Mouse (Mus musculus): ENCODE data around the gene Inha. TPM values are rescaled to one million over a fixed set of nuclear protein-coding genes. Genes with fewer than 3 reads are reported as not detected.

The Inha gene
- polyA plus RNA-seq, 1 experiment = not detected

GRCm38 (mm10) chr1:75479635-75479989 is 27.3 kb upstream of the Inha start:
- no peak for TF ChIP-seq GATA1 (IDR thresholded peaks at IDR 0.05; ENCODE audit: low read length)

DNA sequence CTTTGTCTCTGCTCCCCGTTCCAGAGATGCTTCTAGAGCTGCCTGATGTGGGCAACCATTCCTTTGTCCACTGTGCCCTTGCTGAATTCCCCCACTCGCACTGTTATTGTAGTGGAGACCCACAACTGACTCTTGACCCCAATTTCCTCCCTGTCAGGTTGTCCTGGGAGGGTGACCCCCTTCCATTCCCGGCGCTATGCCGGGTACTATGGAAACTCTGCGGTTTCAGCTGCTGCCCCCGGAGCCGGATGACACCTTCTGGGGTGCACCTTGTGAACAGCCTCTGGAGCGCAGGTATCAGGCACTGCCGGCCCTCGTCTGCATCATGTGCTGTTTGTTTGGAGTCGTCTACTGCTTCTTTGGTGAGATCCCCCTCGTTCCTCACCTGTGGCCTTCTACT is 26.8 kb upstream of the Inha start:
- TF ChIP-seq GATA1 (IDR thresholded peaks at IDR 0.05; ENCODE audit: low read length) = no peak

DNA sequence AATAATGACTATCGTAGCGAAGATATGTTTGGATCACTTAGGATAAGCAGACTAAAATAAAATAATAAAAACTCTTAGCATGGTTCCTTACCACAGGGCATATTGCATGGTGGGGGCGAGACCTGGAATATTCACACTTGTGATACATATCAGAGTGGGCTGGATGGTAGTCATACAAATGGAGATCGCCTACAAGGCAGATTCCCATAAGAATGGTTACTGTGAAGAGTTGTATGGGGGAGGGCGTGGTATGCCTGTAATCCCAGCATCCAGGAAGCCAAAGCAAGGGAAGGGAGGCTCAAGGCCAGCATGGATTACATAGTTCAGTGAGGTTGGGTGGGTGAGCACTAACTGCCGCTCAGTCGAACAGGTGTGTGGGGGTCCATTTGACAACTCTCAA is 26.1 kb upstream of the Inha start:
- TF ChIP-seq GATA1 (IDR thresholded peaks at IDR 0.05; ENCODE audit: low read length) = no peak

- no peak for TF ChIP-seq GATA1 (IDR thresholded peaks at IDR 0.05; ENCODE audit: low read length)
Measured at GRCm38 (mm10) chr1:75486561-75486960, 20.3 kb upstream of the Inha start.

DNA sequence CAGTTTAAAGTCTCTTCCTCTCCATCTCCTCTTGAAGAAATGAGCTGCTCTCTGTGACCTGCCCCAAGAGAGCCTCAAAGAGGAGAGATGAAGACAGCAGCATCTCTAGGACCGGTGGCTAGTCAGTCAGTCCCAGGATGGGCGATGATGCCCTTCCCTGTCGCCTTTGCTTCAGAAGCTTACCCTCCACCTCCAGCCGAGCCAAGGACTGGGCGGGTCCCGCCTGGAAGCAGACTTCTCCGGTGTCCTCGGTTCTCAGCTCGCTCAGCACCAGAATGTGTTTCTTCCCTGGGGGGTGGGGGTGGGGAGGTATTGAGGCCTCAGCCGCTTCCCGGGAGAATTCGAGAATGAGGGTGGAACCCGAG is 19.9 kb upstream of the Inha start:
- no peak for TF ChIP-seq GATA1 (IDR thresholded peaks at IDR 0.05; ENCODE audit: low read length)

DNA sequence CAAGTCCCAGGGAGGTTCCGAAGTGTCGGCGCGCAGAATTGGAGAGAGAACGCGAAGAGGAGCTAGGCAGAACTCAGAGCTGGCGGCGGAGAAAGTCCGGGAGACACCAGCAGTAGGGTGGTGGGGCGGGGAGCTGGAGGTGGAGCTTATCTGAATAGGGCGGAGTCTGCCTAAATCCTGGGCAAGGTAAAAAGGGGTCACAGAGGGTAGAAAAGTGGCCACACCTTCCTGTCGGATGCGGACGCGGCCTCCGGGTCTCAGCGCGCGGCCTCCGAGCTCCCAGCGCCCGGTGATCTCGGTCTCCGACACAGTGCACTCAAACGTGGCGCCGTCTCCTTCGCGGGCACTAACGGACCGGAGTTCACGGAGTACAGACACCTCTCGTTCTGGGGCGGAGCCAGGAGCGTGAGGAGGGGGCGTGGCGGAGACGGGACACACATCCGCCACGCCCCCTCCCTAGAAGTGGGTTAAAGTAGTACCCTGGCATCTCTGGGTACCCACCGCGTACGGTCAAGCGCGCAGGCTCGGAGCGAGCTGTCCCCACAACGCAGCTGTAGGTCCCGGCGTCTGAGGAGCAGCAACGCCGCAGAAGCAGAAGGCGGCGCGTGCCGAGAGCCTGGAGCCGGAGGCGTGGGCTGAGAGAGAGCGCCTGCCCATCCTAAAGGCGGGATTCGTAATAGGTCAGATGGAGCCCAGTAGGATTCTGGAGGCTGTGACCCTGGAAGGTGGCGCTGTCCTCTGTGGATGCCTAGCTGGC is 19.3 kb upstream of the Inha start:
- no peak for TF ChIP-seq GATA1 (IDR thresholded peaks at IDR 0.05; ENCODE audit: low read length)

DNA sequence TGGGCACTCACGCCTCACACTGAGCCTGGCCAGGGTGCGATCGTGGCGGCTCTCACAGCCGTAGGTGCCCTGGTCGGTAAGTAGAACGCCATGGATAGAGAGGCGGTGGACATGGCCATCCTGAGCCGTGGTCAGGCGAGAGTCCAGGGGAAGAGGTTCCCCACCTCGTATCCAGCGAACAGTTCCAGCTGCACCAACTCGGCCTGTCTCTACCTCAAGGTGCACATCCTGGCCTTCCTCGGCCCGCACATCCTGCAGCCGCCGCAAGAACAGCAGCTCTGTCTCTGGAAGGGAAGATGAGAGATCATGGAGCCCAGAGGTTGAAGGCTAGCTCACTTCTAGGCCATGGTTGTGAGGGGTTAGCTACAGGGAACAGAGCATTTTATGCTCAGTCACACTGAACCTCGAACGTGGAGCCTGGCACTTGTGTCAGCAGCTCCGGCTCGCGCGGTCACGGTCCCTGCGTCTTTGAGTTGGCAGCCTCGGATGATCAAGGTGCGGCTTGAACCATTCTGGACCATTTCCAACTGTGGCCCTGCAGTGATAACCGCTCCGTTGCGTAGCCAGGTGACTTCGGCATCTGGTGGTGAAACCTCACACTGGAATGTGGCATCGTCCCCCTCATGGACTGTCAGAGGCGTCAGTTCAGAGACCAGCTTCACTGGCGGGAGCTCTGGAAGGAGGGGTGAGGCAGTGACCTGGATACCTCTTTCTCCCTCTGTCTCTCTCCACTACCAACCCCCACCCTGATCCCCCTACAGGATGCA is 15.9 kb upstream of the Inha start:
- TF ChIP-seq GATA1 (IDR thresholded peaks at IDR 0.05; ENCODE audit: low read length) = no peak

GRCm38 (mm10) chr1:75492579-75493170 is 14.2 kb upstream of the Inha start:
- TF ChIP-seq GATA1 (IDR thresholded peaks at IDR 0.05; ENCODE audit: low read length) = no peak

DNA sequence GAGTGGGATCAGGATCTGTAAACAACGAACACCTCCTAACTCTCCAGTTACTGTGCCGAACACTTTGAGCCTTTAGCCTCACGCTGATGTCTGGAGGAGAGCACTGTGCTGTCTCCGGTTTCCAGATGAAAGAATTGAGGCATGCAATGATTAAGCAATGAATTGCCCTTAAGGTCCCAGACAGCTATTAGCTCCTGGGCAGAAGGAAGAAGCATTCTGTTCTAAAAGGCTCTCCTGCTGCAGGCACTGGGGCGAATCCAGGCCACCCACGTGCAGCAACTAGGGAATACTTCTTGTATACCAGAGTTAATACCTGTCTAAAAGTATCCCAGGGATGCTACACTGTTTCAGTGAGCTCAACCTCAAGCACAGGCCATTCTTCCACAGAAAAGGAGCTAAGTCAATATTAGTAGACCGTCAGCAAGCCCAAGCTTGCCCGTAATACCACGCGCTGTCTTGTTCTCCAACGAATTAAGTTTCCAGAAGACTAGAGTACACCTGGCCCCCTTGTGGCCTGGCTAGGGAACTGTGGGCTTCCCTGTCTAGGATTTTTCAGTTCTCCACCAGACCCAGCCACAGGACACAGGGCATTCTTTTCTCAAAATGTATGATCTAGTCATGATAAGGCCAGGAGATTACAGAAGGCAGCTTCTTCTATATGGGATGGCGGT is 11.9 kb upstream of the Inha start:
- TF ChIP-seq GATA1 (IDR thresholded peaks at IDR 0.05; ENCODE audit: low read length) = no peak

DNA sequence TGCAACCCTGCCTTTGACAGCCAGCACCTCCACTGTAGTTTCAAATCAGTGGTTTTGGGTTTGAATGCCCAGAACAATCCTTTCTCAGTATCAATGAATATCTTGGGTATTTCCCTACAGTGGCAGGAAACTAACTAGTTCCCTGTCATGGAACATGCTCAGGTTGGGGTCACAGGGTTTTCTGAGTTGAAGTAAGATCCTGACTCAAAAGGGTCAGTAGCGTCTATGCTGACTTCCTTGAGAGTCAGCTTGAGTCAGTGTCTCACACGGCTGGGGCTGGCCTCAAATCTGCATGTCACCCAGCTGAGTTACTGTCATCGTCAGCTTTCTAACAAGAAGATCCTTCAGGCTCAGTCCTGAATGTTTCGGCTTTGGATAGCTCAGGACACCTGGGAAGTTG is 8.0 kb upstream of the Inha start:
- TF ChIP-seq GATA1 (IDR thresholded peaks at IDR 0.05; ENCODE audit: low read length) = no peak

- TF ChIP-seq GATA1 (IDR thresholded peaks at IDR 0.05; ENCODE audit: low read length) = no peak
Measured at GRCm38 (mm10) chr1:75499441-75499840, 7.4 kb upstream of the Inha start.

DNA sequence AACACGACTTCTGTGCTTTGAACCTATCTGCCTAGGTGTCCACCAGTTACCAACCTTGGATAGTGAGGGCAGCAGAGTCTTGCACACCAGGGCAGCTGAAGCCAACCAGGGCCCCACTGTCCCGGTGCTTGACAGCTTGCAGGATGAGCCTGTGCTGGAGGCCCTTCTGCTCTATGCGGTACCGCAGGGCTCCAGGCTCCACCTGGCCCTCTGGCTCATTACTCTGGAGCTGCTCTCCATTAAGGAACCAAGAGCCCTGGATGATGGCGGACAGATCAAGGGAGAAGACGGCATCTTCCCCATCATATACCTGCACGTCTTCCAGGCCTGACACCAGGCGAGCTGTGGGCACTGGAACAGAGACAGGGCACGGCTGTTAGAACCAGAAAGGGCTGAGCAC is 5.0 kb upstream of the Inha start:
- no peak for TF ChIP-seq GATA1 (IDR thresholded peaks at IDR 0.05; ENCODE audit: low read length)

DNA sequence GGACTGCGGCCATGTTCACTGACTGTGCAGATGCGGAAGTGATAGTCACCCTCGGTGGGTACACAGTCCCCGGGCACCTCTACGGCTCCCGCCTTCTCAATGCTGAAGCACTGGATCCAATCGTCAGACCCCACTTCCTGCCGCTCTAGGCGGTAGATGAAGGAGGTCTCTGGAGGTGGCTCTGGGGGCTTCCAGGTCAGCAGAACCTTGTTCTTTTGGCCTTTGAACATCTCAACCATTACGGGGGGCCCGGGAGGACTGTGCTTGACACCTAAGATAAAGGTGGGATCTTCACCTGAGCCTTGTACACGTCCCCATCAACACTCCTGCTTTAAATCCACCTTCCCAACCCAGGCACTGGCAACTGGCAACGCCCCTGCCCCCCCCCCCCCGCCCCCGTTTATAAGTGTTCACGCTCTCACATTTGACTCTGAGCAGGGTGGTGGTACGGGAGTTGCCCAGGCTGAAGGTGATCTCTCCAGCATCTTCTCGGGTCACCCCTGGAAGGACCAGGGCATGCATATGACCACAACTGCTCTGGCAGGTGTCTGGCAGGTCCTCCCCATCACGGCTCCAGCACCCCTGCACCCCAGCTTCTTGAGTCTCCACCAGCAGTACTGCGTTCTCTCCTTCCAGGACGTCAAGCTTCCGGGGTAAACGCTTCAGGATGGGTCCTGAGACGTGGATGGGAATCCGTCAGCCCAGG is 3.8 kb upstream of the Inha start:
- TF ChIP-seq GATA1 (IDR thresholded peaks at IDR 0.05; ENCODE audit: low read length) = no peak

- TF ChIP-seq GATA1 (IDR thresholded peaks at IDR 0.05; ENCODE audit: low read length) = no peak
Measured at GRCm38 (mm10) chr1:75503651-75503980, 3.3 kb upstream of the Inha start.

GRCm38 (mm10) chr1:75504256-75505045 is 2.4 kb upstream of the Inha start:
- TF ChIP-seq GATA1 (IDR thresholded peaks at IDR 0.05; ENCODE audit: low read length) = no peak
